Mouse (Mus musculus) megakaryocyte, embryonic 14.5 days (primary cell): Measurements from ENCODE around the gene Cfap43.

Source experiments
- FLI1 ChIP-seq: IDR thresholded peaks from 2 replicates; pipeline ENCODE4 v1.6.1; 2012; ENCODE audit warnings: low read length, inconsistent platforms, mixed read lengths
- GATA1 ChIP-seq: IDR thresholded peaks from 3 replicates; pipeline ENCODE4 v1.6.1; 2012; ENCODE audit warnings: mixed read lengths, low read length, inconsistent platforms, borderline replicate concordance

- no peak for TF ChIP-seq GATA1
- TF ChIP-seq FLI1: no peak
Measured at GRCm38 (mm10) chr19:47716144-47716543, 202.9 kb downstream of the Cfap43 start.
